Mouse (Mus musculus): ENCODE data around the gene Prickle1.

- TF ChIP-seq POLR2A (IDR thresholded peaks at IDR 0.05; ENCODE audit: low read depth, low read length) (no peak), CTCF (conservative IDR thresholded peaks at IDR 0.05 in 1 of 2, IDR thresholded peaks at IDR 0.05 in 1 of 2; ENCODE audit: low read depth in 2 of 2, low read length in 2 of 2) (no peak), CHD2 (IDR thresholded peaks at IDR 0.05; ENCODE audit: low read length) (no peak), ZNF384 (IDR thresholded peaks at IDR 0.05; ENCODE audit: low read depth, low read length) (no peak), RCOR1 (conservative IDR thresholded peaks at IDR 0.05; ENCODE audit: low read depth, low read length) (no peak), EP300 (IDR thresholded peaks at IDR 0.05; ENCODE audit: low read length) (no peak), KAT2A (IDR thresholded peaks at IDR 0.05; ENCODE audit: insufficient replicate concordance, low read length) (no peak), BHLHE40 (IDR thresholded peaks at IDR 0.05; ENCODE audit: low read depth, low read length) (no peak), NELFE (IDR thresholded peaks at IDR 0.05; ENCODE audit: low read depth, low read length) (no peak), MAX (IDR thresholded peaks at IDR 0.05; ENCODE audit: low read length) (no peak)
These were observed at the start of gene Prickle1 for GRCm38 (mm10) chr15:93595746-93596145.
